Mouse (Mus musculus) heart, adult 2 months (tissue): ENCODE results near the gene Gm10134. TPM values are rescaled to one million over a fixed set of nuclear protein-coding genes. Genes with fewer than 3 reads are reported as not detected.
A peak's percentile ranks its signal among the peaks of the same experiment; 100 is the strongest.

Source experiments
- DNase-seq, 2 experiments: peaks; one replicate each; pipeline ENCODE4 v3.0.0; 2021
- H3K27ac ChIP-seq: fragments of 200-600 bp; 2 replicates; pipeline ENCODE4 v1.8.1; 2022
- H3K27me3 ChIP-seq: fragments of 200-500 bp; 2 replicates; pipeline ENCODE4 v1.6.1; 2012; ENCODE audit warnings: mild to moderate bottlenecking, low read length, inconsistent platforms, mixed read lengths; ENCODE audit not compliant: control insufficient read depth, insufficient read depth
- H3K36me3 ChIP-seq: fragments of 200-500 bp; 2 replicates; pipeline ENCODE4 v1.6.1; 2012; ENCODE audit warnings: low read length, inconsistent platforms; ENCODE audit not compliant: control insufficient read depth, insufficient read depth
- H3K4me1 ChIP-seq: fragments of 200-500 bp; 2 replicates; pipeline ENCODE4 v1.6.1; 2011; ENCODE audit warnings: low read length; ENCODE audit not compliant: control insufficient read depth, insufficient read depth
- H3K4me3 ChIP-seq: fragments of 200-600 bp; 2 replicates; pipeline ENCODE4 v1.8.1; 2022
- H3K79me2 ChIP-seq: fragments of 200-500 bp; replicated peaks from 2 replicates; pipeline ENCODE4 v1.6.1; 2012; ENCODE audit warnings: mild to moderate bottlenecking, inconsistent platforms, low read length, moderate library complexity, mixed read lengths; ENCODE audit not compliant: control insufficient read depth, insufficient read depth
- H3K9ac ChIP-seq: fragments of 200-500 bp; 2 replicates; pipeline ENCODE4 v1.6.1; 2012; ENCODE audit warnings: low read depth, mild to moderate bottlenecking, control low read depth, inconsistent platforms, low read length, mixed read lengths
- CTCF ChIP-seq: fragments of 200-600 bp; IDR thresholded peaks from 2 replicates; pipeline ENCODE4 v1.8.1; 2022; ENCODE audit warnings: antibody characterized with exemption, mild to moderate bottlenecking, moderate library complexity
- EP300 ChIP-seq: fragments of 200-500 bp; IDR thresholded peaks from 2 replicates; pipeline ENCODE4 v1.6.1; 2011; ENCODE audit warnings: low read depth, low read length, control low read depth; ENCODE audit not compliant: insufficient read depth
- POLR2A ChIP-seq: fragments of 200-500 bp; IDR thresholded peaks from 2 replicates; pipeline ENCODE4 v1.6.1; 2011; ENCODE audit warnings: mild to moderate bottlenecking, low read depth, low read length, control low read depth; ENCODE audit not compliant: insufficient read depth
- WGBS: fragments of 180-500 bp; shearing (Covaris S2); methylation state at CpG from one replicate; pipeline ENCODE4 v1.1.7; 2018; 5-methylcytosine and 5-hydroxymethylcytosine counted together
- intact Hi-C: fragments of 180-260 bp; cut with DNase I; formaldehyde crosslinking; loops from one replicate; pipeline ENCODE4 v1.15.1; 2025
- polyA plus RNA-seq: library from polyadenylated mRNA; depleted of rRNA; stranded (reverse); fragments of >200 nt; gene quantifications from 2 replicates; pipeline ENCODE4 v1.2.3, GENCODE M21; 2012
- total RNA-seq, 2 experiments: library from RNA; stranded (reverse); gene quantifications; 2 replicates each; pipeline ENCODE4 v1.2.3; 2021

Gm10134 gene
- total and polyA plus RNA-seq, 3 experiments: 0.47 to 1.7 (median 1.0) TPM

GRCm38 (mm10) chr2:28532938-28533771 is 27.3 kb downstream of the Gm10134 start:
- Histone ChIP-seq H3K9ac (peak overlapping the region; percentile 86), H3K79me2 (no peaks in the 10 kb centered on the region), H3K4me3 (peak overlapping the region; percentile 88), H3K27me3 (no peaks in the 10 kb centered on the region), H3K36me3 (no peaks in the 10 kb centered on the region), H3K27ac (peak overlapping the region; percentile 90), H3K4me1 (peaks cover 36% of the 10 kb centered on the region)
- 2% methylated on average over 49 of the region's 49 CpGs for WGBS
- peak; percentile 93 to 94 for DNase-seq
- TF ChIP-seq EP300 (no peak), CTCF (peak; percentile 60), POLR2A (peak; percentile 47; the same call in 1 of the 2 replicates)
- intact Hi-C loops: no loop called here

GRCm38 (mm10) chr2:28533901-28534435 is 28.1 kb downstream of the Gm10134 start:
- TF ChIP-seq CTCF (no peak), POLR2A (no peak), EP300 (no peak)
- WGBS: 45% methylated on average over 7 of the region's 7 CpGs
- Histone ChIP-seq H3K79me2 (no peaks in the 10 kb centered on the region), H3K9ac (peak overlapping the region; percentile 86), H3K4me1 (peaks cover 38% of the 10 kb centered on the region), H3K4me3 (peak overlapping the region; percentile 88), H3K36me3 (no peaks in the 10 kb centered on the region), H3K27me3 (no peaks in the 10 kb centered on the region), H3K27ac (peak overlapping the region; percentile 90)
- intact Hi-C loops: no loop called here
- no peak for DNase-seq

GRCm38 (mm10) chr2:28534436-28535262 is 28.8 kb downstream of the Gm10134 start:
- peak overlapping the region; percentile 90 for H3K27ac ChIP-seq
- peak overlapping the region; percentile 88 for H3K4me3 ChIP-seq
- DNase-seq: peak; percentile 65 to 71
- peaks cover 43% of the 10 kb centered on the region for H3K4me1 ChIP-seq
- H3K36me3 ChIP-seq: no peaks in the 10 kb centered on the region
- intact Hi-C loops: no loop called here
- H3K27me3 ChIP-seq: no peaks in the 10 kb centered on the region
- no peaks in the 10 kb centered on the region for H3K79me2 ChIP-seq
- peak overlapping the region; percentile 86 for H3K9ac ChIP-seq
- WGBS: 32% methylated on average over 11 of the region's 11 CpGs
- TF ChIP-seq POLR2A: 0 out of 2 replicates have a peak, but pooled peaks have one; percentile 33
- no peak for TF ChIP-seq CTCF
- peak; percentile 62; the same call in 1 of the 2 replicates for TF ChIP-seq EP300

- 25% methylated on average over 4 of the region's 4 CpGs for WGBS
- no peak for DNase-seq
- Histone ChIP-seq H3K27me3 (no peaks in the 10 kb centered on the region), H3K9ac (peak overlapping the region; percentile 43), H3K4me1 (peaks cover 42% of the 10 kb centered on the region), H3K36me3 (no peaks in the 10 kb centered on the region), H3K27ac (peak overlapping the region; percentile 90), H3K4me3 (peak overlapping the region; percentile 30), H3K79me2 (no peaks in the 10 kb centered on the region)
- TF ChIP-seq CTCF: no peak
- TF ChIP-seq EP300: no peak
- no peak for TF ChIP-seq POLR2A
- intact Hi-C loops: no loop called here
Measured at GRCm38 (mm10) chr2:28535263-28535540, 29.3 kb downstream of the Gm10134 start.

- intact Hi-C loops: no loop called here
- H3K9ac ChIP-seq: no peak overlapping the region
- DNase-seq: peak; percentile 49 to 53
- H3K36me3 ChIP-seq: no peaks in the 10 kb centered on the region
- 20% methylated on average over 7 of the region's 7 CpGs for WGBS
- H3K27me3 ChIP-seq: no peaks in the 10 kb centered on the region
- H3K4me3 ChIP-seq: peak overlapping the region; percentile 30
- TF ChIP-seq CTCF: no peak
- no peak for TF ChIP-seq EP300
- TF ChIP-seq POLR2A: no peak
- H3K4me1 ChIP-seq: peaks cover 40% of the 10 kb centered on the region
- H3K79me2 ChIP-seq: no peaks in the 10 kb centered on the region
- peak overlapping the region; percentile 90 for H3K27ac ChIP-seq
Measured at GRCm38 (mm10) chr2:28535650-28536049, 29.8 kb downstream of the Gm10134 start.
